17 mouse cellular contexts compared by ENCODE assay signal in genomic region chr17:53578249-53578648, GRCm38 (mm10). TPM values are rescaled to one million over a fixed set of nuclear protein-coding genes. Genes with fewer than 3 reads are reported as not detected.
A peak's percentile ranks its signal among the peaks of the same experiment; 100 is the strongest.
DNase-seq lines count a peak whose midpoint lies in the region; ATAC-seq and TF ChIP-seq lines count a peak whose summit lies in the region.
"Had no signal": no experiment of that assay in that cellular context is flagged by ENCODE, and none has a peak within 500 bp of the region (broad histone marks: within the 10 kb centered on the region; RNA-seq: fewer than 3 reads in every experiment).

No protein-coding gene starts in this region.

- H3K9me3 ChIP-seq in heart, embryonic 12.5 days (replicated peaks), result no peaks in the 10 kb centered on the region
- H3K9me3 ChIP-seq in CH12.LX (replicated peaks; ENCODE audit: low read length), result no peaks in the 10 kb centered on the region
- no peaks in the 10 kb centered on the region for H3K9me3 ChIP-seq in ES-Bruce4 (replicated peaks; ENCODE audit: control insufficient read depth, insufficient read depth, low read length, poor library complexity, severe bottlenecking)
- no peaks in the 10 kb centered on the region for H3K9me3 ChIP-seq in liver, embryonic 16.5 days (replicated peaks; ENCODE audit: control insufficient read depth, low read length)
- H3K9me3 ChIP-seq in midbrain, embryonic 15.5 days, result no peaks in the 10 kb centered on the region
- H3K9me3 ChIP-seq: embryonic facial prominence, embryonic 10.5 days; hindbrain, embryonic 15.5 days; intestine, embryonic 15.5 days had no signal

- no peak overlapping the region for H3K4me3 ChIP-seq in heart, embryonic 12.5 days
- no peak overlapping the region for H3K4me3 ChIP-seq in CH12.LX (replicated peaks in 1 of 3; ENCODE audit: low read depth in 2 of 3, low read length in 2 of 3, poor library complexity in 1 of 3)
- no peak overlapping the region for H3K4me3 ChIP-seq in ES-Bruce4 (ENCODE audit: low read depth, low read length)
- no peak overlapping the region for H3K4me3 ChIP-seq in liver, embryonic 16.5 days (ENCODE audit: low read depth, low read length)
- H3K4me3 ChIP-seq in midbrain, embryonic 15.5 days, result no peak overlapping the region
- H3K4me3 ChIP-seq: embryonic facial prominence, embryonic 10.5 days; hindbrain, embryonic 15.5 days; intestine, embryonic 15.5 days had no signal

- dilution Hi-C loops in CH12.LX (cut with MboI; ENCODE audit: extremely low pct_ligation_motif_present, extremely low pct_unique_long_range_greater_than_20kb, low sequenced_read_pairs), result no loop called here

- peak overlapping the region; percentile 90 for H3K27ac ChIP-seq in heart, embryonic 12.5 days (ENCODE audit: poor library complexity, severe bottlenecking)
- no peak overlapping the region for H3K27ac ChIP-seq in CH12.LX (ENCODE audit: insufficient read depth, low read depth)
- H3K27ac ChIP-seq in ES-Bruce4 (ENCODE audit: insufficient read depth, low read length), result peak overlapping the region; percentile 13; the same call in 1 of the 2 replicates
- H3K27ac ChIP-seq in liver, embryonic 16.5 days (ENCODE audit: low read length), result peak overlapping the region; percentile 56
- no peak overlapping the region for H3K27ac ChIP-seq in midbrain, embryonic 15.5 days
- H3K27ac ChIP-seq: embryonic facial prominence, embryonic 10.5 days; hindbrain, embryonic 15.5 days; intestine, embryonic 15.5 days had no signal

- TF ChIP-seq EP300 in CH12.LX (IDR thresholded peaks at IDR 0.05; ENCODE audit: low read length) (no peak), ES-Bruce4 (IDR thresholded peaks at IDR 0.05; ENCODE audit: insufficient read depth, low read depth, low read length) (no peak)

- H3K27me3 ChIP-seq in heart, embryonic 12.5 days (replicated peaks), result no peaks in the 10 kb centered on the region
- no peaks in the 10 kb centered on the region for H3K27me3 ChIP-seq in CH12.LX (replicated peaks)
- H3K27me3 ChIP-seq in ES-Bruce4 (ENCODE audit: control insufficient read depth, insufficient read depth, low read length, poor library complexity, severe bottlenecking), result no peaks in the 10 kb centered on the region
- no peaks in the 10 kb centered on the region for H3K27me3 ChIP-seq in liver, embryonic 16.5 days (ENCODE audit: control insufficient read depth, insufficient read depth, low read depth, low read length)
- H3K27me3 ChIP-seq in midbrain, embryonic 15.5 days (replicated peaks), result no peaks in the 10 kb centered on the region
- H3K27me3 ChIP-seq: hindbrain, embryonic 15.5 days; intestine, embryonic 15.5 days had no signal

- 79% methylated on average over 6 of the region's 6 CpGs for WGBS in heart, embryonic 12.5 days
- WGBS in liver, embryonic 16.5 days (ENCODE audit: insufficient replicate concordance), result 60% methylated on average over 6 of the region's 6 CpGs
- 79% methylated on average over 6 of the region's 6 CpGs for WGBS in midbrain, embryonic 15.5 days

- no peak for ATAC-seq in heart, embryonic 12.5 days (ENCODE audit: insufficient number of reproducible peaks, low FRiP score)
- ATAC-seq in liver, embryonic 16.5 days (ENCODE audit: low read depth), result peak; percentile 76
- ATAC-seq in midbrain, embryonic 15.5 days (replicated peaks), result no peak
- ATAC-seq: midbrain, embryonic 16.5 days had no signal

- in situ Hi-C loops in CH12.LX (cut with MboI; ENCODE audit: low pct_ligation_motif_present, low pct_unique_long_range_greater_than_20kb, low sequenced_read_pairs), result no loop called here

- no peak for TF ChIP-seq CTCF in CH12.LX (conservative IDR thresholded peaks at IDR 0.05 in 1 of 2, IDR thresholded peaks at IDR 0.05 in 1 of 2; ENCODE audit: low read depth in 2 of 2, low read length in 2 of 2)
- TF ChIP-seq CTCF in ES-Bruce4 (IDR thresholded peaks at IDR 0.05; ENCODE audit: low read depth, low read length), result no peak

- H3K79me2 ChIP-seq in CH12.LX (replicated peaks; ENCODE audit: control insufficient read depth, extremely low read depth, insufficient read depth, poor library complexity, severe bottlenecking), result peaks cover 11% of the 10 kb centered on the region; the same call in 1 of the 2 replicates

- peak overlapping the region; percentile 54 for H3K4me2 ChIP-seq in heart, embryonic 12.5 days
- peak overlapping the region; percentile 48 for H3K4me2 ChIP-seq in CH12.LX (ENCODE audit: insufficient read depth, low read depth, poor library complexity, severe bottlenecking)
- no peak overlapping the region for H3K4me2 ChIP-seq in liver, embryonic 16.5 days (ENCODE audit: low read depth, low read length)
- no peak overlapping the region for H3K4me2 ChIP-seq in midbrain, embryonic 15.5 days
- H3K4me2 ChIP-seq: hindbrain, embryonic 15.5 days; intestine, embryonic 15.5 days had no signal

- no peak overlapping the region for H3K9ac ChIP-seq in heart, embryonic 12.5 days
- H3K9ac ChIP-seq in CH12.LX (ENCODE audit: insufficient read depth, low read depth) (no peak overlapping the region), ES-Bruce4 (ENCODE audit: low read depth, poor library complexity, severe bottlenecking) (no peak overlapping the region)
- H3K9ac ChIP-seq in liver, embryonic 16.5 days (ENCODE audit: low read depth, low read length), result no peak overlapping the region
- no peak overlapping the region for H3K9ac ChIP-seq in midbrain, embryonic 15.5 days
- H3K9ac ChIP-seq: hindbrain, embryonic 15.5 days; intestine, embryonic 15.5 days had no signal

- no peak for TF ChIP-seq RAD21 in CH12.LX (IDR thresholded peaks at IDR 0.05; ENCODE audit: low read depth, low read length)

- H3K36me3 ChIP-seq in heart, embryonic 12.5 days, result peaks cover 5% of the 10 kb centered on the region; the same call in 1 of the 2 replicates
- H3K36me3 ChIP-seq in CH12.LX (replicated peaks in 1 of 2; ENCODE audit: control insufficient read depth in 1 of 2, insufficient read depth in 1 of 2, low read length in 1 of 2) (no peaks in the 10 kb centered on the region), ES-Bruce4 (ENCODE audit: control insufficient read depth, insufficient read depth, low read length, poor library complexity, severe bottlenecking) (peaks cover 2% of the 10 kb centered on the region; the same call in 1 of the 2 replicates)
- no peaks in the 10 kb centered on the region for H3K36me3 ChIP-seq in liver, embryonic 16.5 days (ENCODE audit: control insufficient read depth, insufficient read depth)
- no peaks in the 10 kb centered on the region for H3K36me3 ChIP-seq in midbrain, embryonic 15.5 days (replicated peaks)
- H3K36me3 ChIP-seq: embryonic facial prominence, embryonic 10.5 days; hindbrain, embryonic 15.5 days; intestine, embryonic 15.5 days had no signal

- no peak for TF ChIP-seq POLR2A in CH12.LX (IDR thresholded peaks at IDR 0.05; ENCODE audit: low read depth, low read length)
- no peak for TF ChIP-seq POLR2A in ES-Bruce4 (IDR thresholded peaks at IDR 0.05; ENCODE audit: insufficient read depth, low read length)

- peaks cover 38% of the 10 kb centered on the region for H3K4me1 ChIP-seq in heart, embryonic 12.5 days (replicated peaks)
- H3K4me1 ChIP-seq in CH12.LX (ENCODE audit: control insufficient read depth in 1 of 2, insufficient read depth in 2 of 2) (peaks cover 19 to 49% of the 10 kb centered on the region in 2 experiments), ES-Bruce4 (ENCODE audit: control insufficient read depth, insufficient read depth, low read length) (peaks cover 7% of the 10 kb centered on the region)
- H3K4me1 ChIP-seq in liver, embryonic 16.5 days (ENCODE audit: control insufficient read depth, low read depth, low read length), result peaks cover 33% of the 10 kb centered on the region
- H3K4me1 ChIP-seq in midbrain, embryonic 15.5 days, result no peaks in the 10 kb centered on the region
- H3K4me1 ChIP-seq: hindbrain, embryonic 15.5 days had no signal

- no peak for DNase-seq in heart, adult 18-20 months
- DNase-seq in CH12.LX (ENCODE audit: extremely low read depth), result no peak
- no peak for DNase-seq in embryo, embryonic 10 days (ENCODE audit: low spot score)
- DNase-seq: adrenal gland, postnatal 25 days; layer of hippocampus, adult 9-11 months; lung, adult 2 months; lung, postnatal 36 days had no signal

TF ChIP-seq in CH12.LX, 34 proteins besides CTCF, POLR2A, EP300 and RAD21 (continues in another document):
- TF ChIP-seq ZKSCAN1 (IDR thresholded peaks at IDR 0.05; ENCODE audit: borderline replicate concordance, low read depth, low read length) (no peak), CHD1 (IDR thresholded peaks at IDR 0.05; ENCODE audit: low read depth, low read length) (no peak), KAT2A (IDR thresholded peaks at IDR 0.05; ENCODE audit: insufficient replicate concordance, low read length) (no peak), RCOR1 (conservative IDR thresholded peaks at IDR 0.05; ENCODE audit: low read depth, low read length) (no peak), NELFE (IDR thresholded peaks at IDR 0.05; ENCODE audit: low read depth, low read length) (no peak), CHD2 (IDR thresholded peaks at IDR 0.05; ENCODE audit: low read length) (no peak), MAX (IDR thresholded peaks at IDR 0.05; ENCODE audit: low read length) (no peak), TCF12 (IDR thresholded peaks at IDR 0.05; ENCODE audit: low read depth, low read length) (no peak), MAFK (IDR thresholded peaks at IDR 0.05; ENCODE audit: insufficient replicate concordance, low read length) (no peak), E2F4 (IDR thresholded peaks at IDR 0.05; ENCODE audit: insufficient replicate concordance, low read depth, low read length) (no peak), ZC3H11A (IDR thresholded peaks at IDR 0.05; ENCODE audit: low read depth, low read length) (no peak)

RNA-seq across cellular contexts. Expression of gene Kat2b, which starts 11.6 kb away (rescaled TPM):
- polyA plus RNA-seq in heart, embryonic 12.5 days (2016; fragmentation: Nextera tagmentation; extraction: Ambion mirVana), result 9.9 and 14.0 TPM in 2 replicates
- 10 to 100 TPM; 76.3 to 86.9 TPM for total RNA-seq in heart, adult 18-20 months (2021)
- total RNA-seq in CH12.LX (2012; rRNA removed) (3.6 and 3.9 TPM in 2 replicates), CH12.LX (2014; rRNA removed) (4.6 and 5.0 TPM in 2 replicates)
- polyA plus RNA-seq in CH12.LX (2012; ENCODE audit: insufficient read length, low read depth) (4.1 and 4.6 TPM in 2 replicates), ES-Bruce4 (2011; ENCODE audit: insufficient read depth, insufficient read length, low read depth, missing spikeins) (15.9 and 25.9 TPM in 2 replicates)
- polyA plus RNA-seq in liver, embryonic 16.5 days (2015; fragmentation: Nextera tagmentation; extraction: Ambion mirVana), result 5.2 and 5.3 TPM in 2 replicates
- polyA plus RNA-seq in midbrain, embryonic 15.5 days (2015; fragmentation: Nextera tagmentation; extraction: Ambion mirVana), result 6.5 and 6.7 TPM in 2 replicates

RNA-seq across cellular contexts. Expression of gene Pp2d1, which starts 39.0 kb away (rescaled TPM):
- 0.19 and 0.23 TPM in 2 replicates for polyA plus RNA-seq in heart, embryonic 12.5 days (2016; fragmentation: Nextera tagmentation; extraction: Ambion mirVana)
- not detected for total RNA-seq in heart, adult 18-20 months (2021)
- total RNA-seq in CH12.LX (2012; rRNA removed) (not detected in 2 replicates), CH12.LX (2014; rRNA removed) (not detected in 2 replicates)
- polyA plus RNA-seq in CH12.LX (2012; ENCODE audit: insufficient read length, low read depth) (not detected in 2 replicates), ES-Bruce4 (2011; ENCODE audit: insufficient read depth, insufficient read length, low read depth, missing spikeins) (0.44 TPM in 1 of 2 replicates, not detected in the other)
- 0.06 and 0.08 TPM in 2 replicates for polyA plus RNA-seq in liver, embryonic 16.5 days (2015; fragmentation: Nextera tagmentation; extraction: Ambion mirVana)
- polyA plus RNA-seq in midbrain, embryonic 15.5 days (2015; fragmentation: Nextera tagmentation; extraction: Ambion mirVana), result 0.60 and 0.65 TPM in 2 replicates
- total RNA-seq: adrenal gland, postnatal 25 days; granulocyte monocyte progenitor cell, adult 5-6 weeks had no signal
- polyA plus RNA-seq: lung, adult 2 months; urinary bladder, adult 2 months had no signal

Comparison
In these comparisons a context has a peak if more than half of its experiments do, and no peak if none do; other contexts are left out.
1. H3K27ac ChIP-seq: peak in heart, embryonic 12.5 days (single experiment), ES-Bruce4 (single experiment) and liver, embryonic 16.5 days (single experiment); none in CH12.LX (single experiment) and midbrain, embryonic 15.5 days (single experiment).
2. H3K4me2 ChIP-seq: peak in heart, embryonic 12.5 days (single experiment) and CH12.LX (single experiment); none in liver, embryonic 16.5 days (single experiment) and midbrain, embryonic 15.5 days (single experiment).